Mouse (Mus musculus): ENCODE data around the gene Sdr9c7. TPM values are rescaled to one million over a fixed set of nuclear protein-coding genes. Genes with fewer than 3 reads are reported as not detected.

Gene Sdr9c7
- polyA plus RNA-seq, 1 experiment from 2014 or later: not detected

GRCm38 (mm10) chr10:127949596-127950130, 51.3 kb downstream of the Sdr9c7 start:
- no peak for ATAC-seq (ENCODE audit: low FRiP score)
- H3K4me3 ChIP-seq: no peak overlapping the region
- no peak overlapping the region for H3K9ac ChIP-seq
- no peaks in the 10 kb centered on the region for H3K27me3 ChIP-seq
- WGBS: 86% methylated on average over 4 of the region's 4 CpGs
- no peak overlapping the region for H3K4me2 ChIP-seq (replicated peaks)
- H3K4me1 ChIP-seq: no peaks in the 10 kb centered on the region
- H3K9me3 ChIP-seq (replicated peaks): no peaks in the 10 kb centered on the region
- H3K27ac ChIP-seq: no peak overlapping the region
- H3K36me3 ChIP-seq: no peaks in the 10 kb centered on the region

- 84% methylated on average over 9 of the region's 9 CpGs for WGBS
These were observed 53.1 kb downstream of the Sdr9c7 start for GRCm38 (mm10) chr10:127951390-127951789.

DNA sequence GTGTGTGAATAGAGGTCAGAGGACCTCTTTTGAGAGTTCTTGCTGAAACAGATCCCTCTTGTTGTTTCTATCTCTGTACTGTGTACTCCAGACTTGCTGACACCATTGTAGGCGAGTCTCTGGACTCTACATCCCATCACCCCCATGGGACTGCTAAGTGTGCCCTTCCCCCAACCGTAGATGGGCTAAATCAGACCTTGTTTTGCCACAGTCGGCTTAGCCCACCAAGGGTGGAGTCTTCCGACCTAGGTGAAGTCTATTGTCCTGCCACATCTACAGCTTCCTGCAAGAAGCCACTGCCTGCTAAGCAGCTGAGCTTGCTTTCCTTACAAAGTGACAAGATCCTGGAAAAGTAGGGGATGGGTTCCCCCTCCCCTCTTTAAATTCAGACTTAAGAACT, 53.5 kb downstream of the Sdr9c7 start:
- Histone ChIP-seq H3K27ac (no peak overlapping the region), H3K4me3 (no peak overlapping the region), H3K9ac (no peak overlapping the region), H3K4me1 (no peaks in the 10 kb centered on the region), H3K9me3 (replicated peaks) (no peaks in the 10 kb centered on the region), H3K27me3 (no peaks in the 10 kb centered on the region), H3K36me3 (no peaks in the 10 kb centered on the region), H3K4me2 (replicated peaks) (no peak overlapping the region)
- ATAC-seq (ENCODE audit: low FRiP score): no peak
- 68% methylated on average over 4 of the region's 4 CpGs for WGBS

More at GRCm38 (mm10) chr10:127951390-127951789, 53.1 kb downstream of the Sdr9c7 start:
- Histone ChIP-seq H3K9ac (no peak overlapping the region), H3K27ac (no peak overlapping the region), H3K27me3 (no peaks in the 10 kb centered on the region), H3K36me3 (no peaks in the 10 kb centered on the region), H3K4me3 (no peak overlapping the region), H3K9me3 (replicated peaks) (no peaks in the 10 kb centered on the region), H3K4me2 (replicated peaks) (no peak overlapping the region), H3K4me1 (no peaks in the 10 kb centered on the region)
- ATAC-seq (ENCODE audit: low FRiP score): no peak

DNA sequence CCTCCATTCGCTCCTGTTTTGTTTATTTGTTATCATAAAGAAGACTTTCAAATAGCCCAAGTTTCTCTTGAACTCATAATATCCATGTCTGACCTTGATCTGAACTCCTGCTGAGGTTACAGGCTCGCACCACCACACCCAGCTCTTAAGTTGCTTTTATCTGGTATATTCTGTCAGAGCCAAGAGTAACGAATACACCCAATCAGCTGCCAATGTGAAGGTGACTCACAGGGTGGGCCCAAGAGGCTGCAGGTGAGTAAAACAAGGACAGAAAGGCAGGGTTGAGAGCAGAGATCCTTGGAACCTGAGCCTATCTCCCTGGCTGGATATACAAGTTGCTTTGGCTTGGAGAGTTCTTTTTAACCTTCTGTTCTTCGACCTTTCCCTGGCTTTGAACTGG, 56.7 kb downstream of the Sdr9c7 start:
- WGBS: 77% methylated on average over 4 of the region's 4 CpGs
- Histone ChIP-seq H3K4me3 (no peak overlapping the region), H3K36me3 (no peaks in the 10 kb centered on the region), H3K27ac (no peak overlapping the region), H3K4me2 (replicated peaks) (no peak overlapping the region), H3K9ac (no peak overlapping the region), H3K9me3 (replicated peaks) (no peaks in the 10 kb centered on the region), H3K27me3 (no peaks in the 10 kb centered on the region), H3K4me1 (no peaks in the 10 kb centered on the region)
- no peak for ATAC-seq (ENCODE audit: low FRiP score)

- Histone ChIP-seq H3K27ac (no peak overlapping the region), H3K36me3 (no peaks in the 10 kb centered on the region), H3K4me3 (no peak overlapping the region), H3K9me3 (replicated peaks) (no peaks in the 10 kb centered on the region), H3K27me3 (no peaks in the 10 kb centered on the region), H3K4me1 (no peaks in the 10 kb centered on the region), H3K9ac (no peak overlapping the region), H3K4me2 (replicated peaks) (no peak overlapping the region)
- WGBS: 60% methylated on average over 16 of the region's 16 CpGs
- ATAC-seq (ENCODE audit: low FRiP score): no peak
These were observed 58.0 kb downstream of the Sdr9c7 start for GRCm38 (mm10) chr10:127956168-127956816.

DNA sequence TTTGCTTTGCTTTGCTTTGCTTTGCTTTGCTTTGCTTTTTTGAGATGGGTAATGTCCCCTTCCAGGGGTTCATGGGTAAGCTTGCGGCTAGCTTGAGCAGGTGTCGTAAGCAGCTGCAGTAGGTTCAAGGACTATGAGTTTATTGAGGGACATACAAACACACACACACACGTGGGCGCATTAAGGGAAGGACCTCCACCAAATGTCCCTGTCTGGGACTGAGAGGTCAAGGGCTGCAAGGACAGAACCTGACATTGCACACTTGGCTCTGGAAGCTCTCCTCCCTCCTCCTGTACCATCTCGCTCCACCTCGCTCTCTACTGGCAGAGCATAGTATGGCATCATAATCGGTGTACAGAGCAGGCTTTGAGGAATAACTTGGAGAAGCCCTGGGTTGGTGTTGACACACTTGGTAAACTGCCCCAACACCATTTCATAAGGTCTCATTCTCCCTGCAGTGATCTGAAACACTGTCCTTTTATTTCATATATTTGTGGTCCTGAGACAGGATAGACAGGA, 60.9 kb downstream of the Sdr9c7 start:
- no peaks in the 10 kb centered on the region for H3K9me3 ChIP-seq (replicated peaks)
- H3K9ac ChIP-seq: no peak overlapping the region
- no peak overlapping the region for H3K4me3 ChIP-seq
- no peaks in the 10 kb centered on the region for H3K27me3 ChIP-seq
- no peaks in the 10 kb centered on the region for H3K36me3 ChIP-seq
- H3K4me2 ChIP-seq (replicated peaks): no peak overlapping the region
- no peak overlapping the region for H3K27ac ChIP-seq
- no peak for ATAC-seq (ENCODE audit: low FRiP score)
- 92% methylated on average over 7 of the region's 7 CpGs for WGBS
- H3K4me1 ChIP-seq: no peaks in the 10 kb centered on the region

Other genes with a start within 250 kb of the Sdr9c7 start
- 7.8 and 8.9 TPM in 2 replicates for gene Nemp1, start 231.6 kb upstream of the Sdr9c7 start, polyA plus RNA-seq (2016; fragmentation: Nextera tagmentation; extraction: Ambion mirVana)
- gene Nab2, start 229.9 kb upstream of the Sdr9c7 start, polyA plus RNA-seq (2016; fragmentation: Nextera tagmentation; extraction: Ambion mirVana): 6.8 and 8.9 TPM in 2 replicates
- 0.33 and 0.67 TPM in 2 replicates for gene Myo1a, start 193.3 kb upstream of the Sdr9c7 start, polyA plus RNA-seq (2016; fragmentation: Nextera tagmentation; extraction: Ambion mirVana)
- not detected in 2 replicates for gene Tac2, start 174.0 kb upstream of the Sdr9c7 start, polyA plus RNA-seq (2016; fragmentation: Nextera tagmentation; extraction: Ambion mirVana)
- 5.2 and 5.3 TPM in 2 replicates for gene Zbtb39, start 159.0 kb upstream of the Sdr9c7 start, polyA plus RNA-seq (2016; fragmentation: Nextera tagmentation; extraction: Ambion mirVana)
- 0.61 and 0.70 TPM in 2 replicates for gene Gpr182, start 146.8 kb upstream of the Sdr9c7 start, polyA plus RNA-seq (2016; fragmentation: Nextera tagmentation; extraction: Ambion mirVana)
- 0.05 TPM in 1 of 2 replicates, not detected in the other for gene Rdh1, start 138.8 kb upstream of the Sdr9c7 start, polyA plus RNA-seq (2016; fragmentation: Nextera tagmentation; extraction: Ambion mirVana)
- gene Rdh16f1, start 138.7 kb upstream of the Sdr9c7 start, polyA plus RNA-seq (2016; fragmentation: Nextera tagmentation; extraction: Ambion mirVana): not detected in 2 replicates
- 0.08 TPM in 1 of 2 replicates, not detected in the other for gene Rdh9, start 122.1 kb upstream of the Sdr9c7 start, polyA plus RNA-seq (2016; fragmentation: Nextera tagmentation; extraction: Ambion mirVana)
- gene Rdh16, start 97.4 kb upstream of the Sdr9c7 start, polyA plus RNA-seq (2016; fragmentation: Nextera tagmentation; extraction: Ambion mirVana): not detected in 2 replicates
- gene Rdh19, start 48.6 kb upstream of the Sdr9c7 start, polyA plus RNA-seq (2016; fragmentation: Nextera tagmentation; extraction: Ambion mirVana): not detected in 2 replicates
- gene Rdh16f2, start 32.0 kb upstream of the Sdr9c7 start, polyA plus RNA-seq (2016; fragmentation: Nextera tagmentation; extraction: Ambion mirVana): not detected in 2 replicates
- gene Rdh7, start 9.7 kb upstream of the Sdr9c7 start, polyA plus RNA-seq (2016; fragmentation: Nextera tagmentation; extraction: Ambion mirVana): not detected in 2 replicates
- not detected in 2 replicates for gene Hsd17b6, start 109.1 kb downstream of the Sdr9c7 start, polyA plus RNA-seq (2016; fragmentation: Nextera tagmentation; extraction: Ambion mirVana)
- gene Prim1, start 116.7 kb downstream of the Sdr9c7 start, polyA plus RNA-seq (2016; fragmentation: Nextera tagmentation; extraction: Ambion mirVana): 50.9 and 54.1 TPM in 2 replicates
- gene Naca, start 137.1 kb downstream of the Sdr9c7 start, polyA plus RNA-seq (2016; fragmentation: Nextera tagmentation; extraction: Ambion mirVana): 673 and 675 TPM in 2 replicates
- gene Ptges3, start 160.4 kb downstream of the Sdr9c7 start, polyA plus RNA-seq (2016; fragmentation: Nextera tagmentation; extraction: Ambion mirVana): 495 and 513 TPM in 2 replicates
- gene Atp5b, start 184.8 kb downstream of the Sdr9c7 start, polyA plus RNA-seq (2016; fragmentation: Nextera tagmentation; extraction: Ambion mirVana): 1,948 and 1,970 TPM in 2 replicates
- 12.8 and 15.4 TPM in 2 replicates for gene Baz2a, start 193.1 kb downstream of the Sdr9c7 start, polyA plus RNA-seq (2016; fragmentation: Nextera tagmentation; extraction: Ambion mirVana)

Measured in hindbrain, embryonic 12.5 days (tissue).